Mouse (Mus musculus) MEL (cell line): ENCODE results near the gene Snapc4. TPM values are rescaled to one million over a fixed set of nuclear protein-coding genes. Genes with fewer than 3 reads are reported as not detected.

Experiments used
- DNase-seq: peaks from one replicate; pipeline ENCODE4 v3.0.0; 2011; ENCODE audit warnings: low read depth, low spot score
- H3K27ac ChIP-seq: 2 replicates; pipeline ENCODE4 v1.5.1; 2012; ENCODE audit warnings: low read depth, mild to moderate bottlenecking, control low read depth, low read length, moderate library complexity; ENCODE audit not compliant: control insufficient read depth
- H3K27me3 ChIP-seq, 2 experiments: fragments of 150-350 bp in 1 of 2; sonication (generic) in 1 of 2; 2 replicates each; pipeline ENCODE4 v1.6.1; 2012; ENCODE audit warnings: low read length in 2 of 2, mild to moderate bottlenecking in 2 of 2, improper control_type of control experiment in 1 of 2, moderate library complexity in 1 of 2; ENCODE audit not compliant: insufficient read depth in 2 of 2, control insufficient read depth in 1 of 2
- H3K36me3 ChIP-seq, 2 experiments: 2 replicates each; pipeline ENCODE4 v1.6.1; 2012 to 2014; ENCODE audit warnings: low read length in 2 of 2, improper control_type of control experiment in 1 of 2, inconsistent platforms in 1 of 2, mild to moderate bottlenecking in 1 of 2; ENCODE audit not compliant: insufficient read depth in 2 of 2, control insufficient read depth in 1 of 2
- H3K4me1 ChIP-seq, 2 experiments: fragments of 150-350 bp in 1 of 2; sonication (generic) in 1 of 2; 2 replicates each; pipeline ENCODE4 v1.6.1; 2012; ENCODE audit warnings: low read length in 2 of 2, improper control_type of control experiment in 1 of 2, mild to moderate bottlenecking in 1 of 2; ENCODE audit not compliant: insufficient read depth in 2 of 2, control insufficient read depth in 1 of 2
- H3K4me3 ChIP-seq, 2 experiments: fragments of 150-350 bp in 1 of 2; sonication (generic) in 1 of 2; 2 replicates each; pipeline ENCODE4 v1.5.1; 2012; ENCODE audit warnings: low read depth in 2 of 2, low read length in 2 of 2, mild to moderate bottlenecking in 2 of 2, moderate library complexity in 2 of 2, control low read depth in 1 of 2, improper control_type of control experiment in 1 of 2; ENCODE audit not compliant: control insufficient read depth in 1 of 2, insufficient read depth in 1 of 2
- H3K79me2 ChIP-seq: 2 replicates; pipeline ENCODE4 v1.6.1; 2012; ENCODE audit warnings: mild to moderate bottlenecking, low read length, moderate library complexity; ENCODE audit not compliant: control insufficient read depth, poor library complexity, insufficient read depth
- H3K9ac ChIP-seq: 2 replicates; pipeline ENCODE4 v1.6.1; 2012; ENCODE audit warnings: low read depth, mild to moderate bottlenecking, control low read depth, low read length, moderate library complexity; ENCODE audit not compliant: control insufficient read depth, poor library complexity, severe bottlenecking
- H3K9me3 ChIP-seq: fragments of 150-350 bp; sonication (generic); replicated peaks from 2 replicates; pipeline ENCODE4 v1.6.1; 2012; ENCODE audit warnings: mild to moderate bottlenecking, low read length, improper control_type of control experiment, moderate library complexity; ENCODE audit not compliant: insufficient read depth
- BHLHE40 ChIP-seq: IDR thresholded peaks from 2 replicates; pipeline ENCODE4 v1.6.1; 2012; ENCODE audit warnings: low read depth, mild to moderate bottlenecking, inconsistent platforms, low read length, improper control_type of control experiment, borderline replicate concordance
- CHD2 ChIP-seq: IDR thresholded peaks from 2 replicates; pipeline ENCODE4 v1.6.1; 2011; ENCODE audit warnings: low read length, improper control_type of control experiment
- CTCF ChIP-seq, 3 experiments: IDR thresholded peaks in 2 of 3; conservative IDR thresholded peaks in 1 of 3; 2 replicates each; pipeline ENCODE4 v1.5.1; 2011 to 2012; ENCODE audit warnings: low read length in 3 of 3, low read depth in 2 of 3, mild to moderate bottlenecking in 2 of 3, improper control_type of control experiment in 1 of 3, inconsistent platforms in 1 of 3, mixed read lengths in 1 of 3, moderate library complexity in 1 of 3; ENCODE audit not compliant: control insufficient read depth in 1 of 3, insufficient read depth in 1 of 3, poor library complexity in 1 of 3, severe bottlenecking in 1 of 3
- ETS1 ChIP-seq: IDR thresholded peaks from 2 replicates; pipeline ENCODE4 v1.6.1; 2012; ENCODE audit warnings: low read depth, mild to moderate bottlenecking, inconsistent platforms, low read length, improper control_type of control experiment, moderate library complexity
- GATA1 ChIP-seq: IDR thresholded peaks from 2 replicates; pipeline ENCODE4 v1.6.1; 2011; ENCODE audit warnings: low read depth, low read length, improper control_type of control experiment
- KAT2A ChIP-seq: conservative IDR thresholded peaks from 2 replicates; pipeline ENCODE4 v1.6.1; 2012; ENCODE audit warnings: low read depth, low read length, improper control_type of control experiment, inconsistent platforms
- MAZ ChIP-seq: IDR thresholded peaks from 2 replicates; pipeline ENCODE4 v1.6.1; 2012; ENCODE audit warnings: low read depth, mild to moderate bottlenecking, inconsistent platforms, low read length, improper control_type of control experiment
- MYC ChIP-seq: IDR thresholded peaks from 2 replicates; pipeline ENCODE4 v1.6.1; 2011; ENCODE audit warnings: low read depth, mild to moderate bottlenecking, low read length, improper control_type of control experiment, moderate library complexity
- NELFE ChIP-seq: IDR thresholded peaks from 2 replicates; pipeline ENCODE4 v1.6.1; 2011; ENCODE audit warnings: low read depth, low read length, improper control_type of control experiment
- NRF1 ChIP-seq: IDR thresholded peaks from 2 replicates; pipeline ENCODE4 v1.6.1; 2014; ENCODE audit warnings: low read depth, mild to moderate bottlenecking, inconsistent platforms, low read length, improper control_type of control experiment, moderate library complexity; ENCODE audit not compliant: poor library complexity, insufficient read depth, severe bottlenecking
- POLR2AphosphoS5 ChIP-seq: IDR thresholded peaks from 2 replicates; pipeline ENCODE4 v1.6.1; 2012; ENCODE audit warnings: low read depth, borderline replicate concordance, mild to moderate bottlenecking, inconsistent platforms, low read length, moderate library complexity, mixed read lengths
- RAD21 ChIP-seq: IDR thresholded peaks from 2 replicates; pipeline ENCODE4 v1.6.1; 2011; ENCODE audit warnings: mild to moderate bottlenecking, low read depth, low read length, improper control_type of control experiment
- SMC3 ChIP-seq: IDR thresholded peaks from 2 replicates; pipeline ENCODE4 v1.6.1; 2011; ENCODE audit warnings: low read depth, low read length, improper control_type of control experiment
- TBP ChIP-seq: IDR thresholded peaks from 2 replicates; pipeline ENCODE4 v1.8.0; 2011; ENCODE audit warnings: low read depth, low read length, improper control_type of control experiment
- USF2 ChIP-seq, 2 experiments: IDR thresholded peaks; 2 replicates each; pipeline ENCODE4 v1.6.1; 2011 to 2012; ENCODE audit warnings: improper control_type of control experiment in 2 of 2, low read length in 2 of 2, borderline replicate concordance in 1 of 2, inconsistent platforms in 1 of 2, low read depth in 1 of 2, mild to moderate bottlenecking in 1 of 2; ENCODE audit not compliant: insufficient read depth in 1 of 2
- ZC3H11A ChIP-seq: IDR thresholded peaks from 2 replicates; pipeline ENCODE4 v1.6.1; 2012; ENCODE audit warnings: low read depth, mild to moderate bottlenecking, inconsistent platforms, low read length, improper control_type of control experiment
- ZNF384 ChIP-seq: IDR thresholded peaks from 2 replicates; pipeline ENCODE4 v1.6.1; 2012; ENCODE audit warnings: low read depth, mild to moderate bottlenecking, inconsistent platforms, low read length, improper control_type of control experiment
- polyA plus RNA-seq, 2 experiments: library from polyadenylated mRNA; stranded (reverse) in 1 of 2; unstranded in 1 of 2; fragments of >175 nt in 1 of 2; fragments of >200 nt in 1 of 2; gene quantifications; 2 replicates each; pipeline versions ENCODE4 v1.2.1 to v1.2.4; 2012; ENCODE audit warnings: low replicate concordance in 2 of 2, low read depth in 1 of 2; ENCODE audit not compliant: insufficient read length in 2 of 2, insufficient read depth in 1 of 2, missing spikeins in 1 of 2
- total RNA-seq: library from RNA; depleted of rRNA; stranded (reverse); fragments of 300-350 nt; gene quantifications from 2 replicates; pipeline ENCODE4 v1.2.3, GENCODE M21; 2012

Snapc4 gene
- total and polyA plus RNA-seq, 3 experiments = 49.3 to 57.6 TPM; not detected in 1

DNA sequence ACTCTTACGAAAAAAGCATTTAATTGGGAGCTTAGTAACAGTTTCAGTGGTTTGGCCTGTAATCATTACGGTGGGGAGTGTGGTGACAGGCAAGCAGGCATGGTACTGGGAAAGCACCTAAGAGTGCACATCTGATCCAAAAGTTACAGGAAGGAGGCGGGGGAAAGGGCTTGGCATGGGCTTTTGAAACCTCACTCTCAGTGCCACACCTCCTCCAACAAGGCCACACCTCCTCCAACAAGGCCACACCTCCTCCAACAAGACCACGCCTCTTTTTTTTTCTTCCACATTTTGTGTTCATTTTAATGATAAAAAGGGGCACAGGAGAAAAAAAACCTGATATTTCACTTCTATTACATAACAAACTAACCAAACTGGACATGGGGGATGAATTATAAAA is 52.6 kb downstream of the Snapc4 start:
- Histone ChIP-seq H3K27ac (no peak overlapping the region), H3K4me3 (no peak overlapping the region)
- TF ChIP-seq ZNF384 = peak; percentile 58
- TF ChIP-seq KAT2A = no peak
- no peak for TF ChIP-seq NRF1
- no peak for TF ChIP-seq GATA1
- TF ChIP-seq, all 39 proteins: peak for 1
- H3K79me2 ChIP-seq = no peaks in the 10 kb centered on the region
- no peak overlapping the region for H3K9ac ChIP-seq
- DNase-seq = peak; percentile 53
- H3K36me3 ChIP-seq = no peaks in the 10 kb centered on the region
- H3K9me3 ChIP-seq = no peaks in the 10 kb centered on the region
- H3K27me3 ChIP-seq = no peaks in the 10 kb centered on the region
- no peaks in the 10 kb centered on the region; a peak in 1 of 4 replicates for H3K4me1 ChIP-seq

DNA sequence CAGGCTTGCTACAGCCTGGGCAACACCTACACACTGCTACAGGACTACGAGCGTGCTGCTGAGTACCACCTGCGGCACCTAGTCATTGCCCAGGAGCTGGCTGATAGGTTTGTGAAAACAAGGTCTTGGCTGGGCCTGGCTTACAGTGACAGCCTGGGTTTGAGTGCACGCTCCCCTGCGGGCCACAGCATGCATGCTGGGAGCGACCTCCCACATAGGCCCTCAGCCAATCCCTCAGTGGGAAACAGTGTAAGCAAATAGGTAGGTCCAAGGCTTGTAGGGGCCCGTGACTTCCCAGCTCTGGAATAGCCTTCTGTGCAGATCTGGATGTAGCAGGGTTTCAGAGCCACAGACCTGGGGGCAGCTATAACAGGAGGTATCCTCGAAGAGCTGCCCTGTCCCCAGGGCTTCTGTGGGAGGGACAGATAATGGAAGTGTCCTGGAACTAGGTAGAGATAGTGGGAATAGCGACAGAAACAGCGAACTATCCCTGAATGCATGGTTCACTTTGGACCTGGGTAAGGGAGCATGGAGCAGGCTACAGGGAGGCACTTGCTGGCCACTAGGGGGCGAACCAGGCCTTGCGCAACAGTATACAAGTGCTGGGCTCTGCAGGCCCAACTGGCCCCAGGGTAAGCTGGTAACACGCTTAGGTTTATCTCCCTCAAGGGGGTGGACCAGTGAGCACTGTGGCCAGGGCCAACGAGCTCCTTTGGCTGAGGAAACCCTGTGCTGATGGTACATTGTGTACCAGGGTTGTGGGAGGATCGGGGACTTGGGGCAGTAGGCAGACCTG is 54.9 kb downstream of the Snapc4 start:
- no peaks in the 10 kb centered on the region for H3K36me3 ChIP-seq
- H3K27me3 ChIP-seq = no peaks in the 10 kb centered on the region
- TF ChIP-seq ZC3H11A = peak; percentile 46
- no peak for TF ChIP-seq TBP
- TF ChIP-seq SMC3 = peak; percentile 78
- peak; percentile 81 for TF ChIP-seq RAD21
- no peak for TF ChIP-seq NELFE
- TF ChIP-seq CTCF (IDR thresholded peaks at IDR 0.05 in 2 of 3, conservative IDR thresholded peaks at IDR 0.05 in 1 of 3; ENCODE audit: control insufficient read depth in 1 of 3, insufficient read depth in 1 of 3, low read depth in 2 of 3, low read length in 3 of 3, poor library complexity in 1 of 3, severe bottlenecking in 1 of 3) = peak; percentile 90 to 98 (median 96)
- 0 out of 2 replicates have a peak, but pooled peaks have one; percentile 51 for TF ChIP-seq MYC
- no peak for TF ChIP-seq BHLHE40
- no peak overlapping the region for H3K27ac ChIP-seq
- no peaks in the 10 kb centered on the region for H3K79me2 ChIP-seq
- DNase-seq = peak; percentile 85
- no peaks in the 10 kb centered on the region; a peak in 1 of 4 replicates for H3K4me1 ChIP-seq
- H3K9me3 ChIP-seq = no peaks in the 10 kb centered on the region
- peak overlapping the region; percentile 35; the same call in 1 of the 2 replicates for H3K9ac ChIP-seq
- no peak overlapping the region for H3K4me3 ChIP-seq

DNA sequence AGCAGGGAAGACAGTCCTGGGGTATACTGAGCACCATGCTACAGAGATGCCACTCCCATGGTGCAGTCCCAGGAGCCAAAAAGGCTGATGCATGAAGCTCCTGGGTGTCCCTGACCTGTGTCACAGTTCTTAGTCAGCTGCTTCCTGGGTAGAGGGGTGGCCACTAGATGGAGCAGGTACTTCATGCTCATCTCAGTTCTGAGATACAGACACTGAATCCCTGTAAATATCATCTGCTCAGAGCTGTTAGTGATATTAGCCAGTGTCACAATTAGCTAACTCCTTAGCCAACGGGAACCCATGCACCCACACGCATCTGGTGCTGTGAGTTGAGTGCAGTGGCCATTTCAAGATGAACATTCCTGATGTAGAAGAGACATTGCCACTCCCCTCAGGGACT is 55.5 kb downstream of the Snapc4 start:
- Histone ChIP-seq H3K79me2 (no peaks in the 10 kb centered on the region), H3K4me1 (no peaks in the 10 kb centered on the region; a peak in 1 of 4 replicates), H3K36me3 (no peaks in the 10 kb centered on the region), H3K4me3 (no peak overlapping the region), H3K27me3 (no peaks in the 10 kb centered on the region), H3K27ac (no peak overlapping the region), H3K9me3 (no peaks in the 10 kb centered on the region), H3K9ac (no peak overlapping the region)
- peak; percentile 43 for DNase-seq
- TF ChIP-seq KAT2A (no peak), POLR2AphosphoS5 (no peak), MAZ (no peak), RAD21 (peak; percentile 58), CTCF (IDR thresholded peaks at IDR 0.05 in 2 of 3, conservative IDR thresholded peaks at IDR 0.05 in 1 of 3; ENCODE audit: control insufficient read depth in 1 of 3, insufficient read depth in 1 of 3, low read depth in 2 of 3, low read length in 3 of 3, poor library complexity in 1 of 3, severe bottlenecking in 1 of 3) (peak; percentile 35 to 61 (median 41); a peak in 5 of 6 replicates), CHD2 (no peak), ETS1 (no peak), ZC3H11A (peak; percentile 30; the same call in 1 of the 2 replicates), SMC3 (peak; percentile 53), USF2 (IDR thresholded peaks at IDR 0.05; ENCODE audit: borderline replicate concordance in 1 of 2, insufficient read depth in 1 of 2, low read depth in 1 of 2, low read length in 2 of 2) (no peak), ZNF384 (no peak)
